Mouse (Mus musculus) layer of hippocampus, postnatal 10 days (tissue): Measurements from ENCODE around the gene Gm20852. TPM values are rescaled to one million over a fixed set of nuclear protein-coding genes. Genes with fewer than 3 reads are reported as not detected.
"Not testable (repeated sequence)": the region's sequence is repeated elsewhere in the genome, so short reads cannot be mapped to it uniquely, and the experiment has no call there.

ENCODE experiments used
- DNase-seq, 2 experiments: peaks; one replicate each; pipeline ENCODE4 v3.0.0; 2021; ENCODE audit warnings: low spot score in 2 of 2
- long read RNA-seq: library from polyadenylated mRNA; stranded (forward); transcript quantifications from one replicate; pipeline ENCODE4 v2.0.0, GENCODE M21; 2023
- total RNA-seq, 2 experiments: library from RNA; stranded (reverse); gene quantifications; 2 replicates each; pipeline ENCODE4 v1.2.3; 2021

Gm20852 gene
- total RNA-seq: not detected
- long read RNA-seq: 0 reads

GRCm38 (mm10) chrY:66742023-66742422, at the start of gene Gm20852:
Gene Gm20852, minus strand, starts transcription at chrY:66742123.
- DNase-seq: not testable (repeated sequence)
